Mouse (Mus musculus) embryo, embryonic 10.5 days (tissue): ENCODE measurements at regions not wholly inside any gene's neighbourhood (a gene's known extent, or its start where the extent isn't known, plus 50 kb on each side); places are given as distances from the start of the nearest gene placed in this dataset.

ENCODE experiments used
- DNase-seq: peaks from one replicate; pipeline ENCODE4 v3.0.0-alpha.2; 2015; ENCODE audit warnings: low spot score

DNA sequence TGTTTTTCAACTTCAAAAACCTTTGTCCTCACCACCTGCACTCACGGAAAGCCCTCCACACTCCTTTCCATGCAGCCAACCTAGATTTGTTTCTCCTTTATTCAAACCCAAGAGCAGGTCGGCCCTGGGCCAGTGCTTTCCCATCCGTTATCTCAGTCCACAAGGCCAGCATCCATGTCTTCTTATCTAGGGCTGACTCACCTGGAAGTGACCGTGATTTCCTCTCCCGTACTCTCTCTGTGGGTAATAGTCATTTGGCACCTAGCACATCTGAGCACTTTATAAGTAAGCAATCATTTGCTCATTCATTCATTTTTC lies 106.2 kb downstream of the Rassf10 start:
- DNase-seq = no peak

DNA sequence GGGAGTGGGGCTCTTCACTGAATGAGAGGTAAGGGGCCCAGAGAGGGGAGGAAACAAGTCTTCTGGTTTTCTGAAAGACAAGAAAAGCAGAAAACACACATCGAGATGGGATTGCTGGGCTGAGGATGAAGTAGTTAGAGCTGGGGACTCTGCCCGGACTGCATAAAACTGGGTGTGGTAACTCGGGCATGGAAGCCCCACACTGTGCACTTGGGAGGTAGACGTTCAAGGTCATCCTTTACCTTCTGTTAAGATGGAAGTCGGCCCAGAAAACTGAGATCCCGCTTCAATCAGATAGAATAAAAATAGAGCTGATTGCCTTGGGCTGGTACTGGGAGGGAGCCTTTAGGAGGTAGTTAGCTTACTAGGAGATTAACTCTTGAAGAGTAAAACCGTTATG lies 107.2 kb downstream of the Rassf10 start:
- DNase-seq = no peak

- no peak for DNase-seq
These were observed 112.8 kb downstream of the Rassf10 start for GRCm38 (mm10) chr7:113066536-113066935.

DNA sequence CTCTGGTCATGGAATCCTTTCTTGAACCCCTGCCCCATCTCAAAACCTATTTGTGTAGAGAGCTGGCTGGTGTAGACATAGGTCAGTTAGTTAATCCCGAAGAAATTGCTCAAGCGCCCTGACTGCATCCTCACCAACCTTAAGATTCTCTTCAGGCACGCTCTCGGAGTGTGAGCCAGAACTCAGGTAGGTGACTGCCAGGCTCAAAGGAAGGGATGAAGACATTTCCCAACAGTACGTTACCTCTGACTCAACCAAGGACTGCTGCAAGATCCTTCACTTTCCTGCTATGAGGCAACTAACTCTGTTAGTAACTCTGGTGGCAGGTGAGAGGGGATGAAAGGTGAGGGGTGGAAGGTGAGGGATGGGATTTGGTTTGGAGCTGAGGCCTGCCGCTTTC lies 114.5 kb downstream of the Rassf10 start:
- DNase-seq = no peak

GRCm38 (mm10) chr7:113069336-113069924 lies 115.7 kb downstream of the Rassf10 start:
- DNase-seq = no peak

- DNase-seq = no peak
These were observed 117.7 kb downstream of the Rassf10 start for GRCm38 (mm10) chr7:113071418-113071817.

- no peak for DNase-seq
These were observed 120.0 kb downstream of the Rassf10 start for GRCm38 (mm10) chr7:113073781-113074180.

- DNase-seq = no peak
These were observed 121.6 kb downstream of the Rassf10 start for GRCm38 (mm10) chr7:113075371-113075770.

- no peak for DNase-seq
These were observed 122.5 kb downstream of the Rassf10 start for GRCm38 (mm10) chr7:113076243-113076642.

DNA sequence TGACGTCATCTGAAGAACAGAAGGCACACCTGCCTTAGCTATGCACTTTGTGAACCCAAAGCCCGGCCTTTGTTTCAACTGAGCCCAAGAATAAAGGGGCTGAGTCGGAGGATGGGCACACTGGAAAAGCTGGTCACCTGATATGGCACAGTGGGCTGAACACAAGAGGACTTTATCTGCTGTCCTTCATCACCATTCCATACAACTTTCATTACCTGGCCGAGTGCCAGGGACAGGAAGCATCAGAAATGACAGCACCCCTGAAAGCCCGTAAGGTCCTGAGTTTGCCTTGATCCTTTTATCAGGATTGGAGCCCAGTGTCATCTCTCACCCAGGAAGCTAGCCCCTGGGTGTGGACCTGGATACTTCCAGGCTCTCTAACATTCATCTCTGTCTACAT lies 126.1 kb upstream of the Arntl start:
- no peak for DNase-seq

GRCm38 (mm10) chr7:113084930-113085625 lies 122.2 kb upstream of the Arntl start:
- no peak for DNase-seq

DNA sequence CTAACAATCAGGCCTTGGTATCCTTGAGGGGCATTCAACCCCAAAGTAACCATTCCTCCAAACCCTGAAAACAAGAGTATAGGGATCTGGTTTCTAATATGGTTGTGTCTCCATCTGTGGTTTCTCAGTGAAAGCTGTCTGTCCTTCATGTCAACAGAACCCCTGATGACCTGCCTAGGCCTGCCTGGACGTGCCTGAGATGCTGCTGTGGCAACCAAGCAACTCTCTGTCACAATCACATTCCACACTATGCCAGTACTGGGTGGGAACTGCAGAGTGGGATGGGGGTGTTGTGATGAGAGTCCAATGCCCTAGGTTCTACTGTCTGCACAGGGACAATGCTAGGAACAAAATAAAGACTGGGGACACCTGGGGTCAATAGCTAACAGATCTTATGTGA lies 121.1 kb upstream of the Arntl start:
- no peak for DNase-seq

- no peak for DNase-seq
These were observed 119.6 kb upstream of the Arntl start for GRCm38 (mm10) chr7:113087646-113088045.

DNA sequence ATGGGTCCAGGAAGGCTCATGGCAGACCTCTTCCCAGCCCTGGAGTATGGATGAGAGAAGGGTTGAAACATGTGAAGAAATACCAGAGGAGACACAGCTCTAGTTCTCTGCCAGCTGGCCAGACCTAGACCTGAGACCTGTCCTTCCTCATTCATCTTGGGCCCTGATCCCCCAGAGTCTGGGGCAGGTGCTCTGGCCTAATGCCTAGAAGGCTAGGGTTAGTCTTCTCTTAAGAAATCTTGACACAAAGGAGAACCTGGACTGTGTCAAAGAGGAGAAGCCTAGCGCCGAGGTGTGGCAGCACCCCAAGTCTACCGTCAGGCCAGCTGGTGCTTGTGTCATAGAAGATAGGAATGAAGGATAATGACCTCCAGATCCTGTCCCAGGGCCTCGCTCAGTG lies 118.2 kb upstream of the Arntl start:
- no peak for DNase-seq

GRCm38 (mm10) chr7:113093931-113094330 lies 113.3 kb upstream of the Arntl start:
- no peak for DNase-seq

GRCm38 (mm10) chr7:113095092-113095491 lies 112.2 kb upstream of the Arntl start:
- no peak for DNase-seq

GRCm38 (mm10) chr7:113104265-113104664 lies 103.0 kb upstream of the Arntl start:
- no peak for DNase-seq

GRCm38 (mm10) chr7:113105359-113105758 lies 101.9 kb upstream of the Arntl start:
- no peak for DNase-seq

DNA sequence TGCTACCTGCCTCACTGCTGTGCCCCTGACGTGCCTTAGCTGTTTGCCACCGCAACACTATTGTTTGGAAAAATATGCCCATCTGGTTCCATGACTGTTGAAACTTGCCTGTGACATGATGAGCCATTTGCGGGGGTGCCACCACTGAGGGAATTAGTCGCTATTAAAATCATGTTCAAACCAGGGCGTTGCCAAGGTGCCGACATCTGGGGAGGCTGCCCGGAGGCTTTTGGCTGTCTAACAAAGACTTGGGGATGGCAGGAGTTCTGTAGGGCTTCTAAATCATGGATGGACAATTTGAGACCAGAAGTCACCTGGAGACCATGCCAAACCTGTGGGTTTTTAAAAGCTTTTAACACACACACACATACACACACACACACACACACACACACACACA lies 100.5 kb upstream of the Arntl start:
- no peak for DNase-seq

- DNase-seq = no peak
These were observed 99.3 kb upstream of the Arntl start for GRCm38 (mm10) chr7:113107965-113108364.

DNA sequence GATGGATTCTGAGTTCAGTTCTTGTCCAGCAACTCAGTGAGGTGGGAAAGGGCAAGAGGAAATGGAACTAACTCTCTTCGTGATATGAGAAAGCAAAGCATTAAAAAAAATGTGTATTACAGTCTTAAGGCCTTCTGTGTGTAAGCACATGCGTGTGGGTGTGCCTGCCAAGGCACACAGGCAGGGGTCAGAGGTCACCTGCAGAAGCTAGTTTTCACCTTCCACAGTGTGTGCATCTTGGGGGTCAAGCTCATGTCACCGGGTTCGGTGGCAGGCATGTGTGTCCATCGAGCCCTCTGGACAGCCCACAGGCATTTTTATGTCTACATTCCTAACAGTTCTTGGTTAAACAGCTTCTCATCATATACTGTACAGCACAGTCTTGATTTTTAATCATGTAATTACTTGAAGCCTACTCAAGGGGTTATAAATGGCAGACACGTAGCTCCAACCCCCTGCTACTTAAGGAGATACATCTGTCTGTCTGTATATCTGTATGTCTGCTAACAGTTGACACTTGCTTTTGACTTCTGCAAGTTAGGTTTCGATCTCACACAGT lies 98.7 kb upstream of the Arntl start:
- no peak for DNase-seq

- DNase-seq = no peak
These were observed 97.8 kb upstream of the Arntl start for GRCm38 (mm10) chr7:113109481-113109880.

- no peak for DNase-seq
These were observed 96.3 kb upstream of the Arntl start for GRCm38 (mm10) chr7:113110867-113111508.
